Comparison of ENCODE assay signal across 10 mouse cellular contexts in genomic region chr14:52152179-52152578, GRCm38 (mm10). TPM values are rescaled to one million over a fixed set of nuclear protein-coding genes. Genes with fewer than 3 reads are reported as not detected.
DNase-seq lines count a peak whose midpoint lies in the region; ATAC-seq and TF ChIP-seq lines count a peak whose summit lies in the region.
"Had no signal": no experiment of that assay in that cellular context is flagged by ENCODE, and none has a peak within 500 bp of the region (broad histone marks: within the 10 kb centered on the region; RNA-seq: fewer than 3 reads in every experiment).

No protein-coding gene starts in this region.

- no peak overlapping the region for H3K27ac ChIP-seq in cortical plate, adult 2 months (ENCODE audit: insufficient read depth, low read length)
- no peak overlapping the region for H3K27ac ChIP-seq in hindbrain, embryonic 14.5 days
- no peak overlapping the region for H3K27ac ChIP-seq in midbrain, embryonic 10.5 days (replicated peaks)
- H3K27ac ChIP-seq: neural tube, embryonic 13.5 days had no signal

- no peaks in the 10 kb centered on the region for H3K36me3 ChIP-seq in hindbrain, embryonic 14.5 days (replicated peaks; ENCODE audit: control insufficient read depth, insufficient read depth)
- H3K36me3 ChIP-seq in midbrain, embryonic 10.5 days, result no peaks in the 10 kb centered on the region
- H3K36me3 ChIP-seq: neural tube, embryonic 13.5 days had no signal

- DNase-seq in embryo, embryonic 10 days (ENCODE audit: low spot score), result peak; percentile 34
- no peak for DNase-seq in embryo, embryonic 9.5 days (ENCODE audit: extremely low spot score)
- peak; percentile 28 for DNase-seq in hindbrain, embryonic 14.5 days (ENCODE audit: low spot score)
- peak; percentile 21 for DNase-seq in midbrain, embryonic 10.5 days (ENCODE audit: low spot score)
- DNase-seq in gastrocnemius, adult 18-20 months (ENCODE audit: low spot score), result no peak
- no peak for DNase-seq in heart, adult 9 months (ENCODE audit: low spot score in 2 of 2)
- DNase-seq: lung, adult 2 months had no signal

- no peak overlapping the region for H3K9ac ChIP-seq in hindbrain, embryonic 14.5 days
- H3K9ac ChIP-seq: neural tube, embryonic 13.5 days had no signal

- peak; percentile 43; the same call in 1 of the 2 replicates for ATAC-seq in hindbrain, embryonic 14.5 days (ENCODE audit: low FRiP score)
- no peak for ATAC-seq in erythroid progenitor cell, adult 5-6 weeks (replicated peaks; ENCODE audit: low FRiP score, poor library complexity, severe bottlenecking)

- H3K4me2 ChIP-seq in hindbrain, embryonic 14.5 days (replicated peaks), result 0 out of 2 replicates have a peak overlapping the region, but pooled peaks have one; percentile 27
- H3K4me2 ChIP-seq: neural tube, embryonic 13.5 days had no signal

- H3K9me3 ChIP-seq in hindbrain, embryonic 14.5 days (ENCODE audit: control insufficient read depth, low read length), result no peaks in the 10 kb centered on the region
- H3K9me3 ChIP-seq in midbrain, embryonic 10.5 days (replicated peaks), result no peaks in the 10 kb centered on the region
- H3K9me3 ChIP-seq: neural tube, embryonic 13.5 days had no signal

- peak overlapping the region; percentile 6; the same call in 1 of the 2 replicates for H3K4me3 ChIP-seq in cortical plate, adult 2 months (ENCODE audit: insufficient read depth, low read length)
- no peak overlapping the region for H3K4me3 ChIP-seq in hindbrain, embryonic 14.5 days (replicated peaks; ENCODE audit: low read length)
- H3K4me3 ChIP-seq in midbrain, embryonic 10.5 days, result peak overlapping the region; percentile 26; the same call in 1 of the 2 replicates
- H3K4me3 ChIP-seq: neural tube, embryonic 13.5 days had no signal

- no peak for TF ChIP-seq POLR2A in cortical plate, adult 2 months (IDR thresholded peaks at IDR 0.05; ENCODE audit: extremely low read depth, insufficient read depth, low read length)

- WGBS in hindbrain, embryonic 14.5 days, result 19% methylated on average over 7 of the region's 7 CpGs
- WGBS in midbrain, embryonic 10.5 days, result 39% methylated on average over 7 of the region's 7 CpGs

- no peaks in the 10 kb centered on the region for H3K27me3 ChIP-seq in hindbrain, embryonic 14.5 days (ENCODE audit: control insufficient read depth, insufficient read depth, low read length)
- H3K27me3 ChIP-seq in midbrain, embryonic 10.5 days (ENCODE audit: low read depth, poor library complexity, severe bottlenecking), result no peaks in the 10 kb centered on the region
- H3K27me3 ChIP-seq: neural tube, embryonic 13.5 days had no signal

- H3K4me1 ChIP-seq in cortical plate, adult 2 months (ENCODE audit: control insufficient read depth, insufficient read depth, low read length), result peaks cover 3% of the 10 kb centered on the region; the same call in 1 of the 2 replicates
- 0 out of 2 replicates have a peak, but pooled peaks cover 5% of the 10 kb centered on the region for H3K4me1 ChIP-seq in hindbrain, embryonic 14.5 days (replicated peaks; ENCODE audit: control insufficient read depth, insufficient read depth, low read length)
- peaks cover 16% of the 10 kb centered on the region for H3K4me1 ChIP-seq in midbrain, embryonic 10.5 days
- H3K4me1 ChIP-seq: neural tube, embryonic 13.5 days had no signal

- TF ChIP-seq CTCF in cortical plate, adult 2 months (IDR thresholded peaks at IDR 0.05; ENCODE audit: extremely low read depth, insufficient read depth, low read length), result no peak

RNA-seq across cellular contexts. Expression of gene Rpgrip1, which starts 41.7 kb away (rescaled TPM):
- 1.3 and 1.8 TPM in 2 replicates for polyA plus RNA-seq in cortical plate, adult 2 months (2012; rRNA removed)
- 31.1 and 41.6 TPM in 2 replicates for polyA plus RNA-seq in hindbrain, embryonic 14.5 days (2014; fragmentation: Nextera tagmentation; extraction: Ambion mirVana)
- polyA plus RNA-seq in midbrain, embryonic 10.5 days (2016; fragmentation: Nextera tagmentation; extraction: Ambion mirVana), result 106 TPM in 2 replicates
- under 1 TPM in 1 of 2 experiments, not detected in 1; 0.09 TPM for total RNA-seq in gastrocnemius, adult 18-20 months (2021)
- 0.36 and 10.1 TPM in 2 replicates for total RNA-seq in erythroid progenitor cell, adult 5-6 weeks (2015; ENCODE audit: low replicate concordance)
- 1.3 and 9.9 TPM in 2 replicates for total RNA-seq in erythroid progenitor cell, adult 5-6 weeks (2017; ENCODE audit: low replicate concordance)

RNA-seq across cellular contexts. Expression of gene Supt16, which starts 45.0 kb away (rescaled TPM):
- 25.6 and 28.2 TPM in 2 replicates for polyA plus RNA-seq in cortical plate, adult 2 months (2012; rRNA removed)
- 50.2 and 53.3 TPM in 2 replicates for polyA plus RNA-seq in hindbrain, embryonic 14.5 days (2014; fragmentation: Nextera tagmentation; extraction: Ambion mirVana)
- 88.3 and 90.6 TPM in 2 replicates for polyA plus RNA-seq in midbrain, embryonic 10.5 days (2016; fragmentation: Nextera tagmentation; extraction: Ambion mirVana)
- total RNA-seq in gastrocnemius, adult 18-20 months (2021), result 10 to 100 TPM; 13.0 to 14.2 TPM
- total RNA-seq in erythroid progenitor cell, adult 5-6 weeks (2015; ENCODE audit: low replicate concordance), result 84.0 and 91.8 TPM in 2 replicates
- 174 and 231 TPM in 2 replicates for total RNA-seq in erythroid progenitor cell, adult 5-6 weeks (2017; ENCODE audit: low replicate concordance)

RNA-seq across cellular contexts. Expression of gene Hnrnpc, which starts 48.4 kb away (rescaled TPM):
- polyA plus RNA-seq in cortical plate, adult 2 months (2012; rRNA removed), result 215 and 219 TPM in 2 replicates
- 447 and 451 TPM in 2 replicates for polyA plus RNA-seq in hindbrain, embryonic 14.5 days (2014; fragmentation: Nextera tagmentation; extraction: Ambion mirVana)
- polyA plus RNA-seq in midbrain, embryonic 10.5 days (2016; fragmentation: Nextera tagmentation; extraction: Ambion mirVana), result 876 and 930 TPM in 2 replicates
- total RNA-seq in gastrocnemius, adult 18-20 months (2021), result 10 to 100 TPM; 71.5 to 86.7 TPM
- total RNA-seq in erythroid progenitor cell, adult 5-6 weeks (2015; ENCODE audit: low replicate concordance), result 211 and 286 TPM in 2 replicates
- total RNA-seq in erythroid progenitor cell, adult 5-6 weeks (2017; ENCODE audit: low replicate concordance), result 222 and 316 TPM in 2 replicates

Comparison
In these comparisons a context has a peak if more than half of its experiments do, and no peak if none do; other contexts are left out.
1. DNase-seq: peak in embryo, embryonic 10 days (single experiment), hindbrain, embryonic 14.5 days (single experiment) and midbrain, embryonic 10.5 days (single experiment); none in embryo, embryonic 9.5 days (single experiment), gastrocnemius, adult 18-20 months (single experiment) and heart, adult 9 months (0 of 2).
2. RNA of gene Rpgrip1, which starts 41.7 kb away (polyA plus RNA-seq): 106 TPM in midbrain, embryonic 10.5 days and 31.1 to 41.6 TPM in hindbrain, embryonic 14.5 days; 1.3 to 1.8 TPM in cortical plate, adult 2 months; every median in the first group is over 10 times any median in the second.